Mouse (Mus musculus): Measurements from ENCODE around the gene 3110009E18Rik.

3110009E18Rik gene

GRCm38 (mm10) chr1:120195947-120196346 lies 75.0 kb downstream of the 3110009E18Rik start:
- DNase-seq (ENCODE audit: low spot score in 2 of 2) = no peak

DNA sequence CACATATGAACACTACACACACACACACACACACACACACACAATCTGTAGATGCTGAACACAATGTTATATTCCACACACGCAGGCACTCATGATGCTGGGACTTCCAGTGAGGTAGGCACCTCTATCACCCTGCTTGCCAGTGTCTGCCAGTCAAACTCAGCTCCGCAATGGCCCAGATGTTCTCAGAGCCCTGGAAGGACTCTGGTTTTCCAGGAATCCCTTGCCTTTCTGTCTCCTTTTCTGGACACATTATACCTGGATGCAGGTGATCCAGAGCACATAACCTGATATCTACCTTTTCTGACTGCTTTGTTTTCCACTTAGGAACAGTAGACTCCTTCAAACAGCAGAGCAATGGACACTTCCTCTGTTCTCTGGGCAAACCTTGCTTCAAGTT lies 75.7 kb downstream of the 3110009E18Rik start:
- no peak for DNase-seq (ENCODE audit: low spot score in 2 of 2)

- peak; percentile 73 to 81 for DNase-seq (ENCODE audit: low spot score in 2 of 2)
Measured at GRCm38 (mm10) chr1:120197189-120197588, 76.2 kb downstream of the 3110009E18Rik start.

- no peak for DNase-seq (ENCODE audit: low spot score in 2 of 2)
Measured at GRCm38 (mm10) chr1:120198151-120198550, 77.2 kb downstream of the 3110009E18Rik start.

DNA sequence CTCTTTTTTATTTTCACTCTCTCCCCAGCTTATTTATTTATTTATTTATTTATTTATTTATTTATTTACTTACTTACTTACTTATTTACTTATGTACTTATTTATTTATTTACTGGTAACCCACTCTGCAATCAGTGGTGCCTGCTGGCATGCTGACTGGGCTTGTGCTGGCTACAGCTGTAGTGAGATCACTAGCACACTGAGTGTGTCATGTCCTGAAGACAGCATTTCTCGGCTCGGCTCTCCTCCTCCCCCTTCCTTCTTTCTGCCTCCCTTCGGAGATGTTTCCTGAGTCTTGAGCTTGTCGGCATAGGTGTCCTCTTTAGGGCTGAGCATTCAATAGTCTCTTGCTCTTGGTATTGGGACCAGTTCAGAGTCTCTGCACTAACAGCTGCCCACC lies 78.0 kb downstream of the 3110009E18Rik start:
- no peak for DNase-seq (ENCODE audit: low spot score in 2 of 2)

DNA sequence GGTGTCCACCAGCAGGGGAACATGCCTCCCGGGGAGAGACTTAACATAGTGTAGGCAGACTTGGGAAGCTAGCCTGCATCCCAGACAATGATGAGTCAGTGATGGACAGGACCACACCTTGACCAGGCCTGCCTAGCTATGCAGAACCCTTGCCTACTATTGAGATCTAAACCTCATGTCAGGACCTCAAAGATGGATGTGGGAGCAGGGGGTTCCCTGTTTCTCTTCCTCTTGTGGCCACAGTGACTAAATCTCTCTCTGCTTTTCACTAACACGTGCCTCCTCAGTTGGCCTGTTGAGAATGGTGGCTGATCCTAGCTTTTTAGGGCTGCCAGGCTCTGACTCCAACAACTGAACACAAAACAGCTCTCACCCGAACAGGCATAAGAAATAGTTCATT lies 81.6 kb downstream of the 3110009E18Rik start:
- no peak for DNase-seq (ENCODE audit: low spot score in 2 of 2)

GRCm38 (mm10) chr1:120203836-120204235 lies 82.8 kb downstream of the 3110009E18Rik start:
- DNase-seq (ENCODE audit: low spot score in 2 of 2) = no peak

DNA sequence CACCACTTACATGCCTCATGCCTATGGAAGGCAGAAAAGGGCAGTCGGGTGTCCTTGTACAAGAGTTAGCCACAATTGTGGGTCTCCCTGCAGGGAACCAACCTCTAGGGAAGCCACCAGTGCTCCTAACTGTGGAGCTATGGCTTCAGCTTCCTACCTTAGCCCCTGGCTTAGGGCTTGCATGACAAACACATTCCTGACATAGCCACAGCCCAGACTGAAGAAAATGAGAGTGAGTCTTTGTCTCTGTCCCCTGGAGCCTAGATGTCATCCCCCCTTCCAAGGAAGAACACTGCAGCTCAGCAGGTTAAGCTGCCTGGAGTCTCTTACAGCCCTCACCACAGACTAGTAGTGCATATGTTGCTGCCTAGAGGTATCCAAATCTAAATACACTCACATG lies 83.8 kb downstream of the 3110009E18Rik start:
- no peak for DNase-seq (ENCODE audit: low spot score in 2 of 2)

- no peak for DNase-seq (ENCODE audit: low spot score in 2 of 2)
Measured at GRCm38 (mm10) chr1:120207568-120207967, 86.6 kb downstream of the 3110009E18Rik start.

- DNase-seq (ENCODE audit: low spot score in 2 of 2) = peak in 1 of 2 experiments; percentile 6
Measured at GRCm38 (mm10) chr1:120208502-120209230, 87.7 kb downstream of the 3110009E18Rik start.

GRCm38 (mm10) chr1:120220841-120221240 lies 99.9 kb downstream of the 3110009E18Rik start:
- DNase-seq (ENCODE audit: low spot score in 2 of 2) = no peak

- no peak for DNase-seq (ENCODE audit: low spot score in 2 of 2)
Measured at GRCm38 (mm10) chr1:120221285-120221684, 100.3 kb downstream of the 3110009E18Rik start.

- DNase-seq (ENCODE audit: low spot score in 2 of 2) = no peak
Measured at GRCm38 (mm10) chr1:120223613-120224012, 102.6 kb downstream of the 3110009E18Rik start.

- DNase-seq (ENCODE audit: low spot score in 2 of 2) = no peak
Measured at GRCm38 (mm10) chr1:120229723-120230471, 108.9 kb downstream of the 3110009E18Rik start.

GRCm38 (mm10) chr1:120231334-120231733 lies 110.3 kb downstream of the 3110009E18Rik start:
- no peak for DNase-seq (ENCODE audit: low spot score in 2 of 2)

DNA sequence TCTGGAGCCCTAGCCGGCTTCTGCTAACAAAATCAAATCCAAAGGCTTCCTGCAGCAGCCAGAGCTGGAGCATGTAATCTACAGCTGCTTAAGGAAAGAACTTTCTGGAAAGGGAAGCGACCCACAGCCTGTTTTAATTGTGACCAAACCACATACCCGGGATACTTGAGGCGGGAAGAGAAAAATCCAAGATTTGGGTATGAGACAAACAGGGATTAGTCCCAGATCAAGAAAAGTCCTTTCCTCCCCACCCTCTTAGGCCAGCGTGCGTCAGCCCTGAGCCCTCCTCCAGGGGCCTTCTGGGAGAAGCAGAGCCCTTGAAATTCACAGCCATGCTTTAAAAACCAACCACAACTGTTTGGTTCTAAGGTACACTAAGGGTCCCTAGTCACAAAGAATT lies 111.2 kb downstream of the 3110009E18Rik start:
- DNase-seq (ENCODE audit: low spot score in 2 of 2) = no peak

DNA sequence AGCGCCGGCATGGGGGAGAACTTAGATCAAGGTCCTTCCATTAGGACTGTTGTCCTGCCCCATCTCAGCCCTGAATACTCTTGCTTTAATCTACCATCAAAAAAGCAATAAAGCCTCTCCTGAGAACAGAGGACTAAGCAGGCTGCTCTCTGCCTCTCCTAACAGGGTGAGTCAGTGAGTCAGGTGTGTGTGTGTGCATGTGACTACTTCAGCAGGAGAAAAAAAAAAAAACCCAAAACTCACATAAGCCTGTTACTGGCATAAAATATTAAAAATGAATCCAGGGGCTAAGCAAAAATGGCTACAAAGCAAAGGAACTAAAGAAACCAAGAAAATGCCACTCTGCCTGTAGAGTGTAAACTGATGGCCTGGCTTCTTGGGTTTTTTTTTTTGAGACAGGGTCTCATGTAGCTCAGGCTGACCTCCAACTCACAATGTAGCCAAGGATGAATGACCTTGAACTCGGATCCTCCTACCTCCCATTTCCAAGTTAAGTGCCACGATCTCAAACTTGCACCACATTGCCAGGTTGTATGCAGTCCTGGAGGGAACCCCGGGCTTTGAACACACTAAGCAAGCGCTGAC lies 114.7 kb downstream of the 3110009E18Rik start:
- DNase-seq (ENCODE audit: low spot score in 2 of 2) = no peak

- DNase-seq (ENCODE audit: low spot score in 2 of 2) = no peak
Measured at GRCm38 (mm10) chr1:120236424-120236823, 115.4 kb downstream of the 3110009E18Rik start.

GRCm38 (mm10) chr1:120237068-120237467 lies 116.1 kb downstream of the 3110009E18Rik start:
- DNase-seq (ENCODE audit: low spot score in 2 of 2) = no peak
